Mouse (Mus musculus): ENCODE measurements around the gene Gm9837. TPM values are rescaled to one million over a fixed set of nuclear protein-coding genes. Genes with fewer than 3 reads are reported as not detected.

The Gm9837 gene
- polyA plus RNA-seq, 1 experiment from 2014 or later: not detected

DNA sequence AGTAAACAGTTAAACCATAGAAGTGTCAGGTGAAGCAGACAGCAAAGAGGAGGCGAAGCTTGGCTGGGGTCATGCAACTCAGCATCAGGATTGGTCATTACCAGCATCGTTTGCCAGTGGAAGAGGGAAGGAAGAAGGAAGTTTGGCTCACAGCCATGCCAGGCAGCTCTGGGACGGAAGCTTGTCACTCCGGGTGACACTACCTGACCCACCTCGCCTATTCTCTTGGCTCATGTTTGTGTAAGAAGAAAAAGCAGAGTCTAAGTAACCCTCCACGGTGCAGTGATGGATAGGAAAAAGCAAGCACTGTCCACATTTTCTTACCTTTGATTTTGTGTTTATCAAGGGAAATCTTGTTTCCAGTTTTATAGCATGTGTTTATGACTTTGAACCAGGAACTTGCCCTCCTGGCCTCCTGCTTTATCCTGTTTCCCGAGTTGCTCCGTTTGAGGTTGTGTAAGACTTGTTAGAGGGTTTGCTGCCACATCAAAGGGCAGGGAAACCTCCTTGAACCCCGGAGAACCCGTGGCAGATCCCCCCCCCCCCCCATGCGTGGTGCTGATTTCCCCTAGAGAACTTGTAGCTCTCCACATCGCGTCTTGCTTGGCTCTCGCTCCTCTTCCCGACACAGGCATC is 20.1 kb downstream of the Gm9837 start:
- no peak overlapping the region for H3K4me2 ChIP-seq
- no peak overlapping the region for H3K9ac ChIP-seq
- no peaks in the 10 kb centered on the region for H3K9me3 ChIP-seq
- H3K4me1 ChIP-seq: peaks cover 23% of the 10 kb centered on the region
- ATAC-seq (ENCODE audit: extremely low read depth, insufficient number of reproducible peaks, low FRiP score, low TSS enrichment): no peak
- no peaks in the 10 kb centered on the region for H3K36me3 ChIP-seq
- WGBS: 32% methylated on average over 15 of the region's 15 CpGs
- H3K27me3 ChIP-seq (replicated peaks): peaks cover 5% of the 10 kb centered on the region; the same call in 1 of the 2 replicates
- no peak overlapping the region for H3K4me3 ChIP-seq
- no peak overlapping the region for H3K27ac ChIP-seq (replicated peaks)

DNA sequence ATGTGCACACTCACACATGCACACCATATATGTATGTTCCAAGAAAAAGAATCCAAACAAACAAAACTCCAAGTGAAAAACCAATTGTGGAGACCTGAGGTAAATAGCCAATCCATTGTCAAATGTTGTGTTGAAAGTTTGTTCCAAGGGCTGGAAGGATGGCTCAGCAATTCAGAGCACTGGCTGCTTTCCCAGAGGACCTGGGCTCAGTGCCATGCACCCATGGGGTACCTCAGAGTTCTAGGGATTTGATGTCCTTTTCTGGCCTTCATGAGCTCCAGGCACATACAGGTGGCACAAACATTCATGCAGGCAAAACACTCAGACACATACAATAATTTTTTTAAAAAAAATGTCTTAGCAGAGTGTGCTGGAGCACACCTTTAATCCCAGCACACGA is 21.8 kb downstream of the Gm9837 start:
- Histone ChIP-seq H3K4me2 (no peak overlapping the region), H3K27ac (replicated peaks) (no peak overlapping the region), H3K27me3 (replicated peaks) (peaks cover 5% of the 10 kb centered on the region; the same call in 1 of the 2 replicates), H3K4me1 (peaks cover 23% of the 10 kb centered on the region), H3K36me3 (no peaks in the 10 kb centered on the region), H3K9me3 (no peaks in the 10 kb centered on the region), H3K4me3 (no peak overlapping the region), H3K9ac (no peak overlapping the region)
- ATAC-seq (ENCODE audit: extremely low read depth, insufficient number of reproducible peaks, low FRiP score, low TSS enrichment): no peak
- 74% methylated on average over 1 of the region's 1 CpGs for WGBS

DNA sequence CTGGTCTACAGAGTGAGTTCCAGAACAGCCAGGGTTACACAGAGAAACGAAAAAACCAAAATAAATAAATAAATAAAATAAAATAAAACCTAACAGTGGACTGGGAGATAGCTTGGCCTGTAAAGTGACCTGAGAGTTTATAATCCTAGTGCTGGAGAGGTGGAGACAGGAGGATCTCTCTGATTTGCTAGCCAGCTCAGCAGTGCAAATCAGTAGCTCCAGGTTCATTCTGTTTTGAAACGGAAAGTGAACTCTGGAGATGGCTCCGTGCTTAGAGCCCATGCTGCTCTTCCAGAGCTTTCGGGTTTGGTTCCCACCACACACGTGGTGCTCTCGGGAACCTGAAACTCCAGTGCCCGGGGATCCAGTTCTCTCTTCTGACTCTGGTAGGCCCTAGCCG is 22.3 kb downstream of the Gm9837 start:
- H3K4me3 ChIP-seq: no peak overlapping the region
- H3K27me3 ChIP-seq (replicated peaks): peaks cover 5% of the 10 kb centered on the region; the same call in 1 of the 2 replicates
- no peak overlapping the region for H3K27ac ChIP-seq (replicated peaks)
- H3K36me3 ChIP-seq: no peaks in the 10 kb centered on the region
- H3K4me2 ChIP-seq: no peak overlapping the region
- 87% methylated on average over 8 of the region's 8 CpGs for WGBS
- peaks cover 23% of the 10 kb centered on the region for H3K4me1 ChIP-seq
- ATAC-seq (ENCODE audit: extremely low read depth, insufficient number of reproducible peaks, low FRiP score, low TSS enrichment): no peak
- H3K9me3 ChIP-seq: no peaks in the 10 kb centered on the region
- no peak overlapping the region for H3K9ac ChIP-seq

DNA sequence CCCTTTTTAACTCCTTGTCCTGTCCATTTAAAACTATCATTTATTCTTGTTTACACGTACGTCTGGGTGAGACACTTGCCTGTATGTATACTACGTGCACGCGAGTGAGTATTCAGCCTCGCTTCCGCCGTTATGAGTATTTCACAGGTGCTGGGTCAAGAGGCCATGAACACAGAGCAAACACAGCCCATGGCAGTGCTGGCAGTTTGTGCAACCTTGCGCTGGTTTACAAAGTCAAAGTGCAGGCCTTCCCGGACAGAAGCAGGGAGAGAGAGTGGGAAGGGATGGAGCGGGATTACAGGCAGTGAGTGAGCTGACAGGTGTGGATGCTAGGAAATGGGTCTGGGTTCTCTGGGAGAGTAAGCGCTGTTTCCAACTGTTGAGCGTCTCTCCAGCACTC is 24.1 kb downstream of the Gm9837 start:
- Histone ChIP-seq H3K4me2 (no peak overlapping the region), H3K9me3 (no peaks in the 10 kb centered on the region), H3K9ac (no peak overlapping the region), H3K36me3 (no peaks in the 10 kb centered on the region), H3K4me1 (peaks cover 34% of the 10 kb centered on the region), H3K4me3 (no peak overlapping the region), H3K27ac (replicated peaks) (no peak overlapping the region), H3K27me3 (replicated peaks) (peaks cover 5% of the 10 kb centered on the region; the same call in 1 of the 2 replicates)
- WGBS: 82% methylated on average over 13 of the region's 13 CpGs
- ATAC-seq (ENCODE audit: extremely low read depth, insufficient number of reproducible peaks, low FRiP score, low TSS enrichment): no peak

DNA sequence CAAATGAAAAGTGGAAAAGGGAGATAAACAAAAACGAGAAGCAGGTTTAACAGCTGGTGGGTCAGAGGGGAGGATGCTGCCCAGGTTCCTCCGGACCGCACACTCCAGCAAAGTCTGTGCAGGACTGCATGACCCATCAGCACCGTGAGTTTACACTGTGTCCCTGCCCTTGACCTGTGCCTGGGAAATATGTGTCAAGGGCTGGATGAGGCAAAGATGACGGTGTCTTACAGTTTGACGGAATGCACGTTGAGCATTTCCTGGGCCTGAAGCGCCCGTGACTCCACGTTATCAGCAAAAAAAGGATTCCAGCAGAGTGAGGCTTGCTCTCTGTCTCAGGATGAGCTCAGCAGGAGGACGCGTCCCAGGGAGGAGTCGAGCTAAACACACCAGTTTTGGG is 24.7 kb downstream of the Gm9837 start:
- Histone ChIP-seq H3K4me1 (peaks cover 28% of the 10 kb centered on the region), H3K27ac (replicated peaks) (no peak overlapping the region), H3K9ac (no peak overlapping the region), H3K36me3 (no peaks in the 10 kb centered on the region), H3K27me3 (replicated peaks) (peaks cover 2% of the 10 kb centered on the region; the same call in 1 of the 2 replicates), H3K4me3 (no peak overlapping the region), H3K4me2 (no peak overlapping the region), H3K9me3 (no peaks in the 10 kb centered on the region)
- 32% methylated on average over 13 of the region's 13 CpGs for WGBS
- ATAC-seq (ENCODE audit: extremely low read depth, insufficient number of reproducible peaks, low FRiP score, low TSS enrichment): no peak

DNA sequence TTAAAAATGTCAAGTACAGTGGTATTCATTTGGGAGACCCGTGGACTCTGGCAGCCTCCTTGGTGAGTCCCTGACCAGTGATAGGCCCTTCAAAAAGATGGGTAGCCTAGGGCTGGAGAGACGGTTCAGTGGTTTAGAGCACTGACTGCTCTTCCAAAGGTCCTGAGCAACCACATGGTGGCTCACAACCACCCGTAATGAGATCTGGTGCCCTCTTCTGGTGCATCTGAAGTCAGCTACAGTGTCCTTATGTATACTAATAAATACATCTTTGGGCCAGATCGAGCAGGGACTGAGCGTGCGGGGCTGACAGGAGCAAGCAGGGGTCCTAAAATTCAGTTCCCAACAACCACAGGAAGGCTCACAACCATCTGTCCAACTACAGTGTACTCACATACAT is 26.4 kb downstream of the Gm9837 start:
- H3K4me1 ChIP-seq: peaks cover 20% of the 10 kb centered on the region
- no peak overlapping the region for H3K4me3 ChIP-seq
- H3K9me3 ChIP-seq: no peaks in the 10 kb centered on the region
- WGBS: 45% methylated on average over 6 of the region's 6 CpGs
- ATAC-seq (ENCODE audit: extremely low read depth, insufficient number of reproducible peaks, low FRiP score, low TSS enrichment): no peak
- H3K27me3 ChIP-seq (replicated peaks): no peaks in the 10 kb centered on the region
- no peak overlapping the region for H3K4me2 ChIP-seq
- no peak overlapping the region for H3K27ac ChIP-seq (replicated peaks)
- no peaks in the 10 kb centered on the region for H3K36me3 ChIP-seq
- H3K9ac ChIP-seq: no peak overlapping the region

DNA sequence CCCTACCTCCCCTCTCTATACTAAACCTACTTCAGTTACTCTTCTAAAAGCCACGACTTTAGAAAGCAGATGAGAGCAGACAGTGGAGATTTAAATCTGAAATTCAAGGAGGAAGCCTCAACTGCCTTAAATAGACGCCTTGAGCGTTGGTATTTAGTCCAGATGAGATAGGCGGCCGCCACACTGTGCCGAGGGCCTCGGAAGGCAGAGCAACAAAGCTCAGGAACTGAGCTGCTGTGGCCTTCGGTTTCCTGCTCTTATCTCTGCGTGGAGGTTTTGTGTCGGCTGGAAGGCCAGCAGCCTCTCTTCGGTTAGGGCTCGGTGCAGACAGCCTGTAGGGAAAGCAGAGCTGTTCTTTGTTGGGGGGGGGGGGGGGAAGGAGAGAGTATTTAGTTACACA is 28.4 kb downstream of the Gm9837 start:
- H3K4me3 ChIP-seq: no peak overlapping the region
- H3K27ac ChIP-seq (replicated peaks): peak overlapping the region; percentile 92
- ATAC-seq (ENCODE audit: extremely low read depth, insufficient number of reproducible peaks, low FRiP score, low TSS enrichment): no peak
- no peaks in the 10 kb centered on the region for H3K9me3 ChIP-seq
- peak overlapping the region; percentile 72 for H3K9ac ChIP-seq
- WGBS: 3% methylated on average over 12 of the region's 12 CpGs
- no peaks in the 10 kb centered on the region for H3K27me3 ChIP-seq (replicated peaks)
- H3K4me2 ChIP-seq: peak overlapping the region; percentile 44
- no peaks in the 10 kb centered on the region for H3K36me3 ChIP-seq
- peaks cover 17% of the 10 kb centered on the region for H3K4me1 ChIP-seq

DNA sequence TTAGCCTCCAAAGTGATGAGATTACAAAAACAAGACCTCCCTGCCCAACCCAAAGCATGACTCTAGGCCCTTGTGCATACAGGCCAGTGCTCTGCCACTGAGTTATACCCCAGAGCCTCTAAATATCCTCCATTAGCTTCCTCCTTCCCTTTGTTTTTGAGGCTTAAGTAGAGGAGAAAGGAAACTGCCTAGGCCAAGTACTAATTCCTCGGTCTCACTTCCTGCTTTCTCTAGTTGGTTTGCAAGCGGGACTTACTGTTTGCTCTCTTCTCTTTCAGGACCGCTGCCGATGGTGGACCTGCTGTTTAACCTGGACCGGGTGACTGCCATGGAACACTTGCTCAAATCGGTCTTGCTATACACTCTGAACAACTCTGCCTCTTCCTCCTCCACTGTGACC is 33.9 kb downstream of the Gm9837 start:
- H3K4me2 ChIP-seq: no peak overlapping the region
- 76% methylated on average over 6 of the region's 6 CpGs for WGBS
- no peak for ATAC-seq (ENCODE audit: extremely low read depth, insufficient number of reproducible peaks, low FRiP score, low TSS enrichment)

DNA sequence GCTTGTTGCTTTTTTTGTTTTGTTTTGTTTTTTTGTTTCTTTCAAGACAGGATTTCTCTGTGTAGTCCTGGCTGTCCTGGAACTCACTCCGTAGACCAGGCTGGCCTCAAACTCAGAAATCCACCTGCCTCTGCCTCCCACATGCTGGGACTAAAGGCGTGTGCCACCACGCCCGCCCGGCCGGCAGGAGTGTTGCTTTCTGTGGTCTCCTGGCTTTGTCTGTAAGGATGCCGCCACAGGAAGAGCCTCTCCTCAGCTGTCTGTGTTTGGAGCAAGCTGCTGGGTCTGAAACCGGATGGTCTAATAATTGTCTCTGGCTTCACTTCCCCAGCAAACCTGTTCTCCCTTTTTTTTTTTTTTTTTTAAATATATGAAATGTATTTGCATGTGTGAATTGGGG is 34.8 kb downstream of the Gm9837 start:
- no peak overlapping the region for H3K27ac ChIP-seq (replicated peaks)
- no peak overlapping the region for H3K4me3 ChIP-seq
- peaks cover 11% of the 10 kb centered on the region for H3K4me1 ChIP-seq
- no peak overlapping the region for H3K9ac ChIP-seq
- ATAC-seq (ENCODE audit: extremely low read depth, insufficient number of reproducible peaks, low FRiP score, low TSS enrichment): no peak
- no peaks in the 10 kb centered on the region for H3K9me3 ChIP-seq
- no peaks in the 10 kb centered on the region for H3K27me3 ChIP-seq (replicated peaks)
- H3K4me2 ChIP-seq: no peak overlapping the region
- WGBS: 68% methylated on average over 8 of the region's 8 CpGs
- no peaks in the 10 kb centered on the region for H3K36me3 ChIP-seq

More for the DNA sequence above, 33.9 kb downstream of the Gm9837 start:
- peaks cover 10% of the 10 kb centered on the region for H3K4me1 ChIP-seq
- no peaks in the 10 kb centered on the region for H3K27me3 ChIP-seq (replicated peaks)
- H3K27ac ChIP-seq (replicated peaks): no peak overlapping the region
- no peak overlapping the region for H3K4me3 ChIP-seq
- no peaks in the 10 kb centered on the region for H3K36me3 ChIP-seq
- H3K9ac ChIP-seq: no peak overlapping the region
- H3K9me3 ChIP-seq: no peaks in the 10 kb centered on the region

DNA sequence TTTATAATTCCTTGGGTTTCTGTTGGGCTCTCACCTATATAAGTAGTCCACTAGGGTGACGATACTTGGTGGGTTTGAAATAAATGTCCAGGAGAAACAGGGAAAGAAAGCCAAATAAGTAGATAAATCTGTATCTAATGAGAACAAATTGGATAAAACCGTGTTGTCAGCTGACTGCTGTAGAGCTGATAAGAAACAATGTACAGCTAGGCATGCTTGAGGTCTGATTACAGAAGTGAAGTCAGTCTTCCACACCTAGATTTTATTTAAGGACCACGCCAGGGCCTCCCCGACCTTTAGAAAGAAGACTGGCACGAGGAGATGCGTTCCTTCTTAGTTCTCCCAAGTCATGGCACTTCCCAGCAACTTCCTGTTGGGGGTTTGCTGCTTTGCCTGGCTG is 37.2 kb downstream of the Gm9837 start:
- H3K4me2 ChIP-seq: no peak overlapping the region
- H3K27me3 ChIP-seq (replicated peaks): no peaks in the 10 kb centered on the region
- WGBS: 30% methylated on average over 6 of the region's 6 CpGs
- ATAC-seq (ENCODE audit: extremely low read depth, insufficient number of reproducible peaks, low FRiP score, low TSS enrichment): no peak
- no peak overlapping the region for H3K4me3 ChIP-seq
- no peak overlapping the region for H3K27ac ChIP-seq (replicated peaks)
- H3K9me3 ChIP-seq: no peaks in the 10 kb centered on the region
- peaks cover 13% of the 10 kb centered on the region for H3K36me3 ChIP-seq
- peaks cover 22% of the 10 kb centered on the region for H3K4me1 ChIP-seq
- no peak overlapping the region for H3K9ac ChIP-seq

DNA sequence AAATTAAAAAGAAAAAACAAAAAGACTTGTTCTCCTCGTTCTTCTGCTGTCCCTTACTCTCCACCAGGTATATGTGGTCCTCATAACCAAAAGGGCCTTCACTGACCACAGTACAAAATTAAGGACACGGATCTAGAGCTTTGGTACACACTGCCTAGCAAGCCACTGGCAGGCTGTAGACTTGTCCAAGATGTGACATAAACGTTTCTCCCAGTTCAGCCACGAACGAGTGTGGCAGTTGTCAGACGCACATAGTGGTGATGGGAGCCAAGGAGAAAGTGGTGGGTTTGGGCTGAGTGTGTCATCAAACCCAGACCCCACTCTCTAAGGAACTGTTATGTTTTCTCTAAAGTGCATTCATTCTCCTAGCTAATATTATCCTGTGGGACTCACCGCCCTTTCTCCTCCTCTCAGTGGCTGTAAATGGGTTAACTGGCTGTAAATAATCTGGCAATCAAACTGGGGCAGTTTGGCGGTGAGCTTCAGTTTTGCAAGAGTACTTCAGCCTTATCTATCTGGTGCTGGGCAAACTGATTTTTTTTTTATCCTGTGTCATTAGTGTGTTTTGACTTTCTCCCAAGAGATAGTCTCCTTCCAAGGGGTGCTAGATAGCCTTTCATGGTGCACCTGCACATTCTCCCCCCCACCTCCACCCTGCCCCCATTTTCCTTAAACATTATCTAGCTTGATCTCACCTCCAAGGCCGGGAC is 38.8 kb downstream of the Gm9837 start:
- H3K36me3 ChIP-seq: peaks cover 16% of the 10 kb centered on the region
- 13% methylated on average over 9 of the region's 9 CpGs for WGBS
- no peaks in the 10 kb centered on the region for H3K9me3 ChIP-seq
- peak overlapping the region; percentile 81 for H3K27ac ChIP-seq (replicated peaks)
- peaks cover 22% of the 10 kb centered on the region for H3K4me1 ChIP-seq
- peak overlapping the region; percentile 74 for H3K4me2 ChIP-seq
- H3K27me3 ChIP-seq (replicated peaks): no peaks in the 10 kb centered on the region
- peak overlapping the region; percentile 69 for H3K4me3 ChIP-seq
- ATAC-seq (ENCODE audit: extremely low read depth, insufficient number of reproducible peaks, low FRiP score, low TSS enrichment): no peak
- peak overlapping the region; percentile 94 for H3K9ac ChIP-seq

Data from heart, embryonic 13.5 days (tissue).